Mouse (Mus musculus): ENCODE data around the gene Olfr1130. TPM values are rescaled to one million over a fixed set of nuclear protein-coding genes. Genes with fewer than 3 reads are reported as not detected.
"Not testable (repeated sequence)": the region's sequence is repeated elsewhere in the genome, so short reads cannot be mapped to it uniquely, and the experiment has no call there.

The Olfr1130 gene
- not detected in 3 replicates for total RNA-seq (2017)

DNA sequence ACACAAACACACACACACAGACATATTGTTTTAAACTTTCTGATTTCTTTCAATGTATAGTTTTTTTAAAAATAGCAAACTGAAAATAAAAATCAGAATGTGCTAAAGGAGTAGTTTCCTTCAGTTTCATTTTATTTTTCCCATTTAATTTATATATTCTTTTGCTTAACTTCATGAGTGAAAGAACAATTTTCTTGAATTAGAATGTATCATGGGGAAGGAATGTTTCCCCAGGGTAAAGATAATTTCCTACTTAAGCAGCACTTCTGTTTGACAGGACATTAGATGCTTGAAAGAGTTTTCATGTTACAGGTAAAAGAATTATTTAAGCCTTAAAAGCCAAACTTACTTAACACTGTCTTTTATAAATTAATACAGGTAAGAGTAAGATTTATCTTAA is at the start of gene Olfr1130:
Olfr1130 (plus strand) TSS at position 301 of the 400 bp plus-strand sequence.
- ATAC-seq (replicated peaks; ENCODE audit: insufficient number of reproducible peaks, low FRiP score, low TSS enrichment, poor library complexity, severe bottlenecking), result not testable (repeated sequence)

DNA sequence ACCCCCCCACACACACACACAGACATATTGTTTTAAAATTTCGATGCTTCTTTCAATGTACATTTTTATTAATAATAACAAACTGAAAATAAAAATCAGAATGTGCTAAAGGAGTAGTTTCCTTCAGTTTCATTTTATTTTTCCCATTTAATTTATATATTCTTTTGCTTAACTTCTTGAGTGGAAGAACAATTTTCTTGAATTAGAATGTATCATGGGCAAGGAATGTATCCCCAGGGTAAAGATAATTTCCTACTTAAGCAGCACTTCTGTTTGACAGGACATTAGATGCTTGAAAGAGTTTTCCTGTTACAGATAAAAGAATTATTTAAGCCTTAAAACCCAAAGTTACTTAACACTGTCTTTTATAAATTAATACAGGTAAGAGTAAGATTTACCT is 32.4 kb upstream of the Olfr1130 start, which contains the start of gene Olfr1129:
Olfr1129 (plus strand) TSS at position 301 of the 400 bp plus-strand sequence.
- not testable (repeated sequence) for ATAC-seq (replicated peaks; ENCODE audit: insufficient number of reproducible peaks, low FRiP score, low TSS enrichment, poor library complexity, severe bottlenecking)

DNA sequence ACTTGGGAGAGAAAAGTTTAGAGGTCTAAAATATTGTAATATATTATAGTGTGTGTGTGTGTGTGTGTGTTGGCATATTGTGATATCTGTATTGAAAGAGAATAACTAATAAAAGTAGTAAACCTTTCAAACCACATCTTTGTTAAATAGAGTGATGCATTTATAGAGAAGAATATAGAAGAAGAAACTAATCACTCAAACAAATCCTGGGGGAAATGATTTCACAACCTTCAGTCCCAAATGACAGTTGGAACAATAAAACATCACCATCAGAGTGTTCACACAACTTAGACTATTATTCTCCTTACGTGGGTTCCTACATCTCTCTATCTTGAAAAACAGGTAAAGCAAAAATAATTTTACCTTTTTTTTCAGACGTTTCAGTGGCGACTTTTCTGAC is 20.8 kb downstream of the Olfr1130 start, which contains the start of gene Olfr1131:
Olfr1131 (plus strand) TSS at position 301 of the 400 bp plus-strand sequence.
- no peak for ATAC-seq (replicated peaks; ENCODE audit: insufficient number of reproducible peaks, low FRiP score, low TSS enrichment, poor library complexity, severe bottlenecking)

DNA sequence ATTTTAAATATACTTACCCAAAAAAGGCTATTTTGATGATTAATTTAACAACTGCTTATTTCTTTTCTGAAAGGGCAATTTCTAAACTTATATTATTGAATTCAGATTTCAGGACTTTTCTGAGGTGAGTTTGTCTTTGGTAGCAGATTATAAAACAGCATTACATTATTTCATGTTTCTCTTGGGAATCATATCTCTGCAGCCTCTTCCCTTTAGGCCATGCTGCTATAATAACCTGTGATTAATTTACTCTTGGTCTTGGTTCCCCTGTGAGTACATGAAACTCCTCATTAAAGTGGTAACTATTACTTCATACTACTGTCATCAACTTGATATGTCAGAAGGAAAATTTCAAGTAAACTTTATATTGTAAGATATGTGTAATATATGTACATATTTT is 31.4 kb downstream of the Olfr1130 start, which contains the start of gene Olfr1132:
Olfr1132 (minus strand) TSS at position 101 of the 400 bp plus-strand sequence.
- no peak for ATAC-seq (replicated peaks; ENCODE audit: insufficient number of reproducible peaks, low FRiP score, low TSS enrichment, poor library complexity, severe bottlenecking)

DNA sequence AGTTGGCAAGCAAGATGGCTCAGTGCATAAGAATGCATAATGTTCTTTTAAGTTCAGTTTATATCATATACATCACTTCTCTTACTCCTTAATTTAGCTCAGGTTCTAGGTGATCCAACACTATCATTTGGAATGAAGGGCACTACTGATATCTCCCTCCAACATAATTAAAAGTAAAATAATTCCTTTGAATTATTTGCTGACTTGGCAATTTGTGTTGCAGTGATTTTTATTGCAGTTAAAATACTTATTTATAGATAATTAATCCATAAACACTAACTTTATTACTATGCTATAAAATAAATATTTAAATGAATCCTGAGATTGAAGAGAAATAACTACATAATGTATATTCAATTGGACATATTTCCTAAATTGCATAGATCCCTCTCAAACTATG is 36.4 kb downstream of the Olfr1130 start:
- no peak for ATAC-seq (replicated peaks; ENCODE audit: insufficient number of reproducible peaks, low FRiP score, low TSS enrichment, poor library complexity, severe bottlenecking)

DNA sequence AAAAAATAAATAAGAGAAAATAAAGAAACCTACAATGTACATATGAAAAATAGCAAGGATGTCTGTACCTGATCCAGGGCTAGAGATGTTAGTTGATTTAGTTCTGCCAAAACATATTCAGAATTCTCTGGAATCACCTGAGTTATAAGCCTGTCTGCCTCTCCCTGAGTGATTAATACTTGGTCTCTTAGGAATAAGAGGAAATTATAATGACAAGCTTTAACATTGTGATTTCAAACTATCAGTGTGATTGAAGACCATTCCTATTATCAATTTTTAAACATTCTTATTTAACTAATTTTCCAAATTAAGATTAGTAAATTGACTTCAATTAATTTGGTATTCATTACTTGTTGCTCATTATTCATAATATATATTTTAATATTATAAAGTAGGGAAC is 41.3 kb downstream of the Olfr1130 start, which contains the start of gene Olfr1133:
Olfr1133 (minus strand) TSS at position 101 of the 400 bp plus-strand sequence.
- no peak for ATAC-seq (replicated peaks; ENCODE audit: insufficient number of reproducible peaks, low FRiP score, low TSS enrichment, poor library complexity, severe bottlenecking)

DNA sequence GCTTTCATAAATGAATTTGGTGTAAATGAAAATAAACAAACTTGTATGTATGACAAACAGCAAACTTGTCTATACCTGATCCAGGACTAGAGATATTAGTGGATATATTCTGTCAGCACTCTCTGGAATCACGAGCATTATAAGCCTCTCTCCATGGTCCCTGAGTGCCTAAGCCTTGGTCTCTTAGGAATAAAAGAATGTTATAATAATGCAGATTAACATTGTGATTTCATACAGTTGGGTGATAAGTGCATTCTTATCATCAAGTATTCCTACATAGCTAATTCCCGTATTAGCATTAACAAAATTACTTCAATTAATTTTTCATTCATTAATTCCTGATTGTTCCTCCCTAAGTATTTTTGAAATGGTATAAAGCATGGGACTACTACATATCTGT is 52.3 kb downstream of the Olfr1130 start, which contains the start of gene Olfr1134:
Olfr1134 (minus strand) TSS at position 101 of the 400 bp plus-strand sequence.
- no peak for ATAC-seq (replicated peaks; ENCODE audit: insufficient number of reproducible peaks, low FRiP score, low TSS enrichment, poor library complexity, severe bottlenecking)

Other genes with a start within 250 kb of the Olfr1130 start
- gene Olfr1121, start 236.3 kb upstream of the Olfr1130 start, total RNA-seq (2017), result not detected in 3 replicates
- not detected in 3 replicates for gene Olfr1122, start 220.4 kb upstream of the Olfr1130 start, total RNA-seq (2017)
- not detected in 3 replicates for gene Olfr1123, start 189.6 kb upstream of the Olfr1130 start, total RNA-seq (2017)
- not detected in 3 replicates for gene Olfr1124, start 175.9 kb upstream of the Olfr1130 start, total RNA-seq (2017)
- gene Olfr1126, start 152.2 kb upstream of the Olfr1130 start, total RNA-seq (2017), result not detected in 3 replicates
- not detected in 3 replicates for gene Pramel7, start 109.1 kb upstream of the Olfr1130 start, total RNA-seq (2017)
- not detected in 3 replicates for gene Pramel6, start 99.6 kb upstream of the Olfr1130 start, total RNA-seq (2017)
- not detected in 3 replicates for gene Olfr153, start 74.4 kb upstream of the Olfr1130 start, total RNA-seq (2017)
- gene Olfr1128, start 60.7 kb upstream of the Olfr1130 start, total RNA-seq (2017), result not detected in 3 replicates
- gene Olfr1129, start 32.3 kb upstream of the Olfr1130 start, total RNA-seq (2017), result not detected in 3 replicates
- gene Olfr1131, start 20.9 kb downstream of the Olfr1130 start, total RNA-seq (2017), result not detected in 3 replicates
- not detected in 3 replicates for gene Olfr1132, start 31.3 kb downstream of the Olfr1130 start, total RNA-seq (2017)
- not detected in 3 replicates for gene Olfr1133, start 41.2 kb downstream of the Olfr1130 start, total RNA-seq (2017)
- not detected in 3 replicates for gene Olfr1134, start 52.2 kb downstream of the Olfr1130 start, total RNA-seq (2017)
- not detected in 3 replicates for gene Olfr1135, start 67.5 kb downstream of the Olfr1130 start, total RNA-seq (2017)
- not detected in 3 replicates for gene Olfr1136, start 87.7 kb downstream of the Olfr1130 start, total RNA-seq (2017)
- not detected in 3 replicates for gene Olfr1137, start 107.0 kb downstream of the Olfr1130 start, total RNA-seq (2017)
- gene Olfr1138, start 133.8 kb downstream of the Olfr1130 start, total RNA-seq (2017), result not detected in 3 replicates
- not detected in 3 replicates for gene Olfr1140, start 137.5 kb downstream of the Olfr1130 start, total RNA-seq (2017)
- gene Olfr1141, start 147.8 kb downstream of the Olfr1130 start, total RNA-seq (2017), result not detected in 3 replicates
- gene Olfr152, start 173.3 kb downstream of the Olfr1130 start, total RNA-seq (2017), result 1.2 TPM in 1 of 3 replicates, not detected in the others
- gene Olfr1143, start 194.4 kb downstream of the Olfr1130 start, total RNA-seq (2017), result not detected in 3 replicates
- not detected in 3 replicates for gene Olfr1145, start 203.6 kb downstream of the Olfr1130 start, total RNA-seq (2017)
- gene Olfr1148, start 224.3 kb downstream of the Olfr1130 start, total RNA-seq (2017), result not detected in 3 replicates
- gene Olfr1150-ps1, start 237.8 kb downstream of the Olfr1130 start, total RNA-seq (2017), result not detected in 3 replicates
- not detected in 3 replicates for gene Olfr1151, start 249.7 kb downstream of the Olfr1130 start, total RNA-seq (2017)

Data from monocyte, adult 5-6 weeks (primary cell).